Mouse (Mus musculus) forebrain, embryonic 13.5 days (tissue): ENCODE results near the gene Dph1. TPM values are rescaled to one million over a fixed set of nuclear protein-coding genes. Genes with fewer than 3 reads are reported as not detected.
"Not testable (repeated sequence)": the region's sequence is repeated elsewhere in the genome, so short reads cannot be mapped to it uniquely, and the experiment has no call there.

Experiments
- ATAC-seq: fragments of 200-750 bp; cut with Nextera tagmentation; 2 replicates; pipeline ENCODE4 v1.8.0; 2017
- H3K27ac ChIP-seq: fragments of 300-500 bp; sonication (generic); 2 replicates; pipeline ENCODE4 v1.5.1; 2015; ENCODE audit warnings: inconsistent platforms, mild to moderate bottlenecking, moderate library complexity
- H3K27me3 ChIP-seq: fragments of 300-500 bp; sonication (generic); 2 replicates; pipeline ENCODE4 v1.6.1; 2015; ENCODE audit warnings: mild to moderate bottlenecking, inconsistent platforms
- H3K36me3 ChIP-seq: fragments of 300-500 bp; sonication (generic); 2 replicates; pipeline ENCODE4 v1.6.1; 2015; ENCODE audit warnings: mild to moderate bottlenecking, inconsistent platforms; ENCODE audit not compliant: poor library complexity, severe bottlenecking
- H3K4me1 ChIP-seq: fragments of 300-500 bp; sonication (generic); 2 replicates; pipeline ENCODE4 v1.6.1; 2015; ENCODE audit warnings: inconsistent platforms
- H3K4me2 ChIP-seq: fragments of 300-500 bp; sonication (generic); 2 replicates; pipeline ENCODE4 v1.6.1; 2015; ENCODE audit warnings: inconsistent platforms, mild to moderate bottlenecking, moderate library complexity
- H3K4me3 ChIP-seq: fragments of 300-500 bp; sonication (generic); 2 replicates; pipeline ENCODE4 v1.5.1; 2015; ENCODE audit warnings: mild to moderate bottlenecking, inconsistent platforms
- H3K9ac ChIP-seq: fragments of 300-500 bp; sonication (generic); 2 replicates; pipeline ENCODE4 v1.6.1; 2015; ENCODE audit warnings: mild to moderate bottlenecking, inconsistent platforms
- H3K9me3 ChIP-seq: fragments of 300-500 bp; sonication (generic); replicated peaks from 2 replicates; pipeline ENCODE4 v1.6.1; 2016; ENCODE audit warnings: inconsistent platforms
- WGBS: fragments of 180-500 bp; shearing (Covaris S2); methylation state at CpG from one replicate; pipeline ENCODE4 v1.1.7; 2015; 5-methylcytosine and 5-hydroxymethylcytosine counted together
- polyA plus RNA-seq: library from polyadenylated mRNA; unstranded; fragments of >200 nt; fragmentation: Nextera tagmentation; extraction: Ambion mirVana; gene quantifications from 2 replicates; pipeline ENCODE4 v1.2.1, GENCODE M21; 2015

Gene Dph1
- polyA plus RNA-seq, 1 experiment from 2014 or later, result 13.9 TPM

DNA sequence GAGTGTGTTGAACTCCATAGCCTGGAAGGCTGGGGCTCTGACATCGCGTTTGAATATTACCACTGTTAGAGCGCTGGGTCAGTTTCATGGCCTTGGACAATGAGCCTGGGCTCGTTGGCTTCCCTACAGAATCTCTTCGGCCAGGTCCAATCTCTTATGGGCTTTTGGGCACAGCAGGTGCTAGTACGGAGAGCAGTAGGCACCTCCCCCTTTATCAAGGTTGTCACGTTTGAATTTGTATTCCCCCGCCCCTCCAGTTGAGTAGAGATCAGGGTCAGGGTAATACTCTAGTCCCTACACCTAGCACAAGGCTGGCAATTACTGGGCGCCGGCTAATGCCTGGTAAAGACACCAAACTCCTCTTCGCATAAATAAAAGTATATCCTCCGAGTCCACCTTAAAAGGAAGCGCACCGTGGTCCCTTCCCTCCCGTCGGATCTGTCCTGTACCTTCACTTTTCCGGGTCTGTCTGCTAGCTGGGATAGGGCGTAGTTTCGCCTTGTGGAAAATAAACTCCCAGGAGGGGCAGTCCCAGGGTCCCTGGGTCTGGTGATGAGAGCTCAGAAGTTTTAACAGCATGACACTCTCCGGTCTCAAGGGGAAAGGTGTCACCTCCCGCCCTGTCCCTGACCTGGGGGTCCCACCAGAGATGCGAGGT lies 1.2 kb downstream of the Dph1 start:
- peak overlapping the region; percentile 93 for H3K4me2 ChIP-seq
- no peaks in the 10 kb centered on the region for H3K36me3 ChIP-seq
- H3K4me1 ChIP-seq, result peaks cover 45% of the 10 kb centered on the region
- peaks cover 40% of the 10 kb centered on the region for H3K27me3 ChIP-seq
- peak overlapping the region; percentile 68 for H3K9ac ChIP-seq
- 0 out of 2 replicates have a peak overlapping the region, but pooled peaks have one; percentile 8 for H3K27ac ChIP-seq
- peak; percentile 41 for ATAC-seq
- H3K4me3 ChIP-seq, result peak overlapping the region; percentile 67
- H3K9me3 ChIP-seq, result no peaks in the 10 kb centered on the region
- under 1% methylated on average over 22 of the region's 22 CpGs for WGBS

DNA sequence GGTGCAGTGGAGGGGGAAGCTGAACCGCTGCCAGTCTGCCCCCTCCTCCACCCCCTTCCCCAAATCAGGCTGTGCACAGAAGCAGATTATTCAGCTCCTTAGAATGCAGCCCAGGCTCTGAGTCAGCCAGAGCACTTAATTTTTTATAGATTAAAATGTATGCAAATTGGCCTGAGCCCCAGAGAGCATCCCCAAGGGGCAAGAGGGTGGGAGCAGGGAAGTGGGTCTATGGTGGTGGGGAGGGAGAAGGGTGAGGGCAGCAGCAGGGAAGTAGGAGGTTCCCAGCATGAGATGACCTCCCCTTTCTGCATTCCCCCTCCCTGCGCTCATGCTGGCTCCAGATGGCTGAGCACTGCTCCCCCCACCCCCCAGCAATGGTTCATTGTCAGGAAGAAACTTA lies 6.1 kb downstream of the Dph1 start:
- no peak overlapping the region for H3K4me2 ChIP-seq
- peaks cover 18% of the 10 kb centered on the region for H3K4me1 ChIP-seq
- no peaks in the 10 kb centered on the region for H3K9me3 ChIP-seq
- H3K27me3 ChIP-seq, result no peaks in the 10 kb centered on the region
- H3K9ac ChIP-seq, result no peak overlapping the region
- ATAC-seq, result no peak
- 63% methylated on average over 1 of the region's 2 CpGs for WGBS
- no peak overlapping the region for H3K27ac ChIP-seq
- no peak overlapping the region for H3K4me3 ChIP-seq
- H3K36me3 ChIP-seq, result peaks cover 38% of the 10 kb centered on the region; the same call in 1 of the 2 replicates

DNA sequence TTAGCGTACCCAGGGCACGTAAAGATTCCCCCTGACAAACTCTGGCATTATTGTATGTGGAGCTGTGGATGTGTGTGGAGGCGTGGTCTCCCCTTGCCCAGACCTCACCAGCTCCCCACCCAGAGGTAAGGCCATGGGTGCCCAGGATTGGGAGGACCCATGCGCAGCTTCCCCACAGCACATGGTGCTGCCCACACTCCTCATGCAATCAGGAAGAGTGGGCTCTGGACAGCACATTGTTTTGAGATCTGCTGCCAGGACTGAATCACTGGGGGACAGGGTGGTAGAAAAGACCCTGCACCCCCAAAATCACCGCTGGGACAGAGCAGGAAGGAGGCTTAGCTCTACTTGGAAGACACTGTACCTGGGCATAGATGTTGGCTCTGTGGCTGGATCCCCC lies 6.5 kb downstream of the Dph1 start:
- Histone ChIP-seq H3K4me1 (peaks cover 15% of the 10 kb centered on the region), H3K27ac (no peak overlapping the region), H3K4me3 (no peak overlapping the region), H3K27me3 (no peaks in the 10 kb centered on the region), H3K4me2 (no peak overlapping the region), H3K9me3 (no peaks in the 10 kb centered on the region), H3K36me3 (peaks cover 38% of the 10 kb centered on the region; the same call in 1 of the 2 replicates), H3K9ac (0 out of 2 replicates have a peak overlapping the region, but pooled peaks have one; percentile 13)
- WGBS, result 98% methylated on average over 5 of the region's 5 CpGs
- ATAC-seq, result no peak

DNA sequence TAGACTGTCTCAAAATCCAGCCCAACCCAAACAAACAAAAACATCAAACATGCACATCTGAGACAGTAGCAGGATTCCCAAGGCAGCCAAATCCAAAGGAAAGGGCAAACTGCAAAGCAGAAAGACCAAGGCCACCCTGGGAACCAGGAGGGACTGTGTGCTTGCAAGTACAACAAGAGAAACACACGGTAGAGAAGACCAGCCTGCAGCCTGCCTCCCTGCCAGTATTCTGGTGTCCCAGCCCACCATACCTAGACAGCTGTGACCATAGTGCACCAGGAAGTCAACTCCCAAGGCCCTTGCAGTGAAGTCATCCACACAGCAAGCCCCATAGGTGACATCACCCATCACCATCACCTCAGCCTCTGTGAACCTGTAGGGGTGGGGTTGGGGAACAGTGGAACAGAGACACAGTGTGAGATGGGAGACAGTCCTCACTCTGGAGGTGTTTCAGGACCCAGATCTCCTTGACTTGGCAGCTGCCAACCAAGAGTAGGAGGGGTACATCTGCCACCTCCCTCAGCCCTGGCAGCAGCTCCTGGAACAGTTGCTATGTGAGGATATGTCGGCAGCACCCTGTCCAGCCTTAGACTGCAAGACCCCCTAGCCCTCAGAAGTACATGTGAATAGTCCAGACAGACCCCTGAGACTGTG lies 7.0 kb downstream of the Dph1 start:
- Histone ChIP-seq H3K9me3 (no peaks in the 10 kb centered on the region), H3K27me3 (no peaks in the 10 kb centered on the region), H3K27ac (no peak overlapping the region), H3K4me3 (no peak overlapping the region), H3K4me1 (peaks cover 15% of the 10 kb centered on the region), H3K36me3 (peaks cover 38% of the 10 kb centered on the region; the same call in 1 of the 2 replicates), H3K4me2 (no peak overlapping the region), H3K9ac (0 out of 2 replicates have a peak overlapping the region, but pooled peaks have one; percentile 13)
- 79% methylated on average over 2 of the region's 2 CpGs for WGBS
- no peak for ATAC-seq

DNA sequence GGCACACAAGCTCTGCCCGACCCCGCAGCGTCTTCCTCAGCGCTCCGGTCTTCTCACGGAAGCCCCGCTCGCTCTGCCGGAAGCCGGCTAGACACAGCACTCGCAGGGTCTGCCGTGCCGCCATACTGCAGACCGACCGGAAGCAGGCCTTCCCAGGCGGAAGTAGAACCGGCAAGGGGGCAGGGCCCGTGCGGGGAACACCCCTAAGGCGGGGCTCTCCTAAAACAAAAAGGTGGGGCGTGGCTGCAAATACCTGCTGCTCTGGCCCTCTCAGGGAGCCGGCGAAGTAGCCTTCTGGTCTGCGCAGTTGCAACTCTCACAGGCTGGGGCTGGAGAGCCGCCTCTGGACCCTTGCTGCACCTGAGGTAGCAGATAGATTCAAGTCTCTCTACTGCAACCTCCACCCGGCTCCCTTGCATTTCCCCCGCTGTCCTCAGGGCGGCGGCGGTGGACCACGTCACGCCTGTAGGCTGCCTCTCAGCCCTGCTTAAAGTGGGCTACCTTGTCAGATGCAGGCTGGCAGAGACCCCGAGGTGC lies 12.3 kb downstream of the Dph1 start, which contains the start of gene Ovca2:
Gene Ovca2, minus strand, starts transcription at position 164 of the 537 bp plus-strand sequence.
- peak within 1 kb of the TSS; percentile 71 for H3K4me3 ChIP-seq
- H3K9ac ChIP-seq, result peak within 1 kb of the TSS; percentile 80
- ATAC-seq, result peak; percentile 97
- under 1% methylated on average over 33 of the region's 33 CpGs for WGBS
- no peaks in the 10 kb centered on the region for H3K9me3 ChIP-seq
- H3K27me3 ChIP-seq, result peaks cover 6% of the 10 kb centered on the region; the same call in 1 of the 2 replicates
- H3K27ac ChIP-seq, result peak within 1 kb of the TSS; percentile 88
- H3K36me3 ChIP-seq, result peaks cover 48% of the 10 kb centered on the region; the same call in 1 of the 2 replicates
- H3K4me2 ChIP-seq, result peak within 1 kb of the TSS; percentile 97
- H3K4me1 ChIP-seq, result peaks cover 23% of the 10 kb centered on the region

DNA sequence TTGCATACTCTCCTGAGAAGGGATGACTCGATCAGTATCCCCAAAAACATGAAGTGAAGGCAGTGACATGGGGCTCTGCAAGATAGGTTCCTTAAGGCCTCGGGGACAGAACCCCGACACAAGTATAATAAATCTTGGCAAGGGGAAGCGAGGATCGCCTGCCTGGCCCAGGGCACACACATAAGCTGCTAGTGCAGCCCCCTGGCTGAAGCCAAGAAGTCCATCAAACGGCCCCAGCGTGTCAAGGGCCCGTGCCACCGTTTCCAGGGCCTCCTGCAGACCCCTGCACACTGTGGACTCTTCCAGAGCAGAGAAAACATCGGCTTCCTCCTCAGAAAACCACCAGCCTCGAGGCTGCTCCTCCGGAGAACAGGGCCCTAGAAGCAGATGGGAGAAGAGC lies 13.0 kb downstream of the Dph1 start:
- Histone ChIP-seq H3K27ac (peak overlapping the region; percentile 88; the same call in 1 of the 2 replicates), H3K9ac (peak overlapping the region; percentile 80), H3K9me3 (no peaks in the 10 kb centered on the region), H3K27me3 (peaks cover 11% of the 10 kb centered on the region), H3K4me3 (peak overlapping the region; percentile 71), H3K4me2 (peak overlapping the region; percentile 97), H3K36me3 (peaks cover 41% of the 10 kb centered on the region; the same call in 1 of the 2 replicates), H3K4me1 (peaks cover 30% of the 10 kb centered on the region)
- no peak for ATAC-seq
- 58% methylated on average over 12 of the region's 12 CpGs for WGBS

DNA sequence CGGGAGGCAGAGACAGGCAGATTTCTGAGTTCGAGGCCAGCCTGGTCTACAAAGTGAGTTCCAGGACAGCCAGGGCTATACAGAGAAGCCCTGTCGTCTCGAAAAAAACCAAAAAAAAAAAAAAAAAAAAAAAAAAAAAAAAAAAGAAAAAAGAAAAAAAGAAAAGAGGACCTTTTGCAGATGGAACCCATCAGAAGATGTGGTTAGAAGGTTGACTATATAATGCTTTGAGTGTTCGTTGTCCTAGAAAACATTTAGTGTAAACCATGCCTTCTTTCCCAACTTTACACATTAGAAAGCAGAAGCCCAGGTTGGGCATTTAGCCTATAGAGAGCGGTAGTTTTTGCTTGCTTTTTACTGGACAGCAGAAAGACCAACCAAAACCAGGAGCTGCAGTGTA lies 16.5 kb downstream of the Dph1 start:
- H3K4me1 ChIP-seq, result peaks cover 60% of the 10 kb centered on the region
- not testable (repeated sequence) for H3K4me2 ChIP-seq, H3K9me3 ChIP-seq, H3K9ac ChIP-seq, H3K27ac ChIP-seq, ATAC-seq, H3K4me3 ChIP-seq
- peaks cover 15% of the 10 kb centered on the region; the same call in 1 of the 2 replicates for H3K36me3 ChIP-seq
- 73% methylated on average over 6 of the region's 6 CpGs for WGBS
- H3K27me3 ChIP-seq, result peaks cover 45% of the 10 kb centered on the region

DNA sequence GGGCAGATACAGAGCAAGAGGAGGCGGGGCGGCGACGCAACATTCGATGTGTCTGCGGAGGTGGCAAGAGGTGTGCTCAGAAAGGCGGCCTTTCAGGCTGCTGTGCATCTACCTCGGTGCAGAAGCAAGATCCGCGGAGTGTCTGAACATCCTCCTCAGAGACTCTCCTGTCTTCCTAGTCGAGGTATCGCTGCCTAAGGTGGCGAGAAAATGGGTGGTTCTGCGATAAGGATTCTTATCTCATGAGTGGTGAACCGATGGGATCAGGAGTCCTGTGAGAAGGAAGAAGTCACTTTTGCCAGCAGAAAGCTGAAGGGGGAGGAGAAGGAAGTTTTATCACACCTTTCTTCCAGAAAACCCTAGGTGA lies 17.3 kb downstream of the Dph1 start:
- Histone ChIP-seq H3K27ac (peak overlapping the region; percentile 15; the same call in 1 of the 2 replicates), H3K4me3 (peak overlapping the region; percentile 66), H3K4me2 (peak overlapping the region; percentile 81), H3K27me3 (peaks cover 53% of the 10 kb centered on the region), H3K9me3 (no peaks in the 10 kb centered on the region), H3K36me3 (peaks cover 15% of the 10 kb centered on the region; the same call in 1 of the 2 replicates), H3K4me1 (peaks cover 61% of the 10 kb centered on the region), H3K9ac (peak overlapping the region; percentile 69)
- WGBS, result 2% methylated on average over 15 of the region's 15 CpGs
- no peak for ATAC-seq

DNA sequence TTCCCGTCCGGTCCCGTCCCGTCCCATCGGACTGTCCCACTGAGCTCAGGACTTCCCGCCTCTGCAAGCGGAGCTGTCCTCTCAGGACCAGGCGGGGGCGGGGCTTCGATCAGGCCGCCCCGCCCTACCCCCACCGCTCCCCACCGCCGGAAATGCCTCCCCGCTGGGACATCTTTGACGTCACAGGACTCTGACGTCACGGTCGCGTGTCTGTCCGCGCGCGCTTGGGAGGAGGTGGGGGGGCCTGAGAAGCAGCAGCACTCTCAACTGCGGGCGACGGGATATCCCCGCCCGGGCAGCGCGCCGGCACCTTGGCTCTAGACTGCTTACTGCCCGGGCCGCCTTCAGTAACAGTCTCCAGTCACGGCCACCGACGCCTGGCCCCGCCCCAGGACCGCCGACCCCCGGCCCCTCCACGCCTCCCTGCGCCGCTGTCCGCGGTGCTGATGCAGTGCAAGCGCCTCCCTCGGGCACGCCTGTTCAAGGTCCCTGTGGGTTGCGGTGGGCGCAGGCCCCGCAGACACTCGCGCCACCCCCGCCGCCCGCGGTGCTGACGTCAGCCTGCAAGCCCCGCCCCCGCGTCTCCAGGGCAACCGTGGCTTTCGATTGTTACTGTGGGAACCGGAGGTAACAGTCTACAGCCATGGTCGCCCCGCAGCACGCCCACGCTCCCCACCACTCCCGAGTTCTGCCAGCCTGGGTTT lies 17.8 kb downstream of the Dph1 start:
- peaks cover 59% of the 10 kb centered on the region for H3K27me3 ChIP-seq

DNA sequence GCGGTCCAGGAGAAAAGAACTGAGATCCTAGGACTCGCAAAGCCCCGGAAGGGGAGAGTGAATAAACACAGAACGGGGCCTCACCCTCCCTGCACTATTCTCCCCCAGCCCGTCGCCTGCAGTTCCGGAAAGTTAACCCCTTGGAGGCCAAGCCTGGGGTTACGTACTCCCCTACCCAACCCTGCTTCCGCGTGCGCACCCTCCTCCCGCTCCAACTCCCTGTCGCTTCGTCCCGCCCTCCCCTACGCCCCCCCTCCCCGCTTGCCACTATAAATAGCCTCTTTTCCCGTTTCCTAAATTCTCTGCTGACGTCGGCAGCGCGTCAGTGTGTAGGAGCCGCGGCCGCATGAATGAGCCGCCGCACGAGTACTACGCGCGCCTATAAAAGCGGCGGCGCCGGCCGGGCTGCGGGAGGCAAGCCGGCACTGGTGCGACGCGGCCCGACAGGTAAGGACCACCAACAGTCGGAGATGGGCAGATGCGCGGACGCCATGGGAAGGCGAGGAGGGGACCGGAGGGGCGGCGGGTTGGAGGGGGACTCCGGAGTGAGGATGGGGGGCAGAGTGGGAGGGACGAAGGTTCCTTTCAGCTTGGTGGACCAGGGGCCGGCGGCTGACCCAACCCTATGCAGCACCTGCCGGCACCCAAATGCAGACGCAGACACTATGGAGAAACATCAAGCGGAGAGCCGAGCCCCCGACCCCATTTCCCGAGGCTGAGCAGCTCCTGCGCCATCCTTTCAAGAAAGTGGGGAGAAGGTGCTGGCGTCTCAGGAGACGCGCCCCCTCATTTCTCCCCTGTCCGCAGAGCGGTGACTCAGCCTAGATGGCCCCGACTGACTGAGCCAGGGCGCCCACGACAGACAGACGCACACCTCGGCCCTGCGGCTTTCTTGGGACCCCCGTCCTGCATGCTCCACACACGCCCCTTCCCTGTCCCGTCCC lies 18.6 kb downstream of the Dph1 start:
- Histone ChIP-seq H3K27ac (0 out of 2 replicates have a peak overlapping the region, but pooled peaks have one; percentile 19), H3K9ac (peak overlapping the region; percentile 69), H3K4me2 (peak overlapping the region; percentile 81), H3K4me1 (peaks cover 65% of the 10 kb centered on the region), H3K36me3 (0 out of 2 replicates have a peak, but pooled peaks cover 10% of the 10 kb centered on the region), H3K4me3 (peak overlapping the region; percentile 66), H3K27me3 (peaks cover 67% of the 10 kb centered on the region), H3K9me3 (no peaks in the 10 kb centered on the region)
- under 1% methylated on average over 65 of the region's 75 CpGs for WGBS
- ATAC-seq, result peak; percentile 0; the same call in 1 of the 2 replicates

More for the DNA sequence above, 17.8 kb downstream of the Dph1 start:
- Histone ChIP-seq H3K9ac (peak overlapping the region; percentile 69), H3K27ac (peak overlapping the region; percentile 35; the same call in 1 of the 2 replicates), H3K4me3 (peak overlapping the region; percentile 66), H3K9me3 (no peaks in the 10 kb centered on the region), H3K4me2 (peak overlapping the region; percentile 81), H3K4me1 (peaks cover 66% of the 10 kb centered on the region), H3K36me3 (peaks cover 15% of the 10 kb centered on the region; the same call in 1 of the 2 replicates)
- WGBS, result under 1% methylated on average over 69 of the region's 71 CpGs
- ATAC-seq, result peak; percentile 60
